Mouse (Mus musculus) liver, embryonic 13.5 days (tissue): Measurements from ENCODE around the gene Cercam. TPM values are rescaled to one million over a fixed set of nuclear protein-coding genes. Genes with fewer than 3 reads are reported as not detected.

Source experiments
- ATAC-seq: fragments of 200-750 bp; cut with Nextera tagmentation; 2 replicates; pipeline ENCODE4 v1.8.0; 2017; ENCODE audit warnings: low read depth, mild to moderate bottlenecking, moderate number of reproducible peaks, moderate library complexity
- DNase-seq: peaks from one replicate; pipeline ENCODE4 v3.0.0; 2022
- H3K27ac ChIP-seq: fragments of 300-500 bp; sonication (generic); 2 replicates; pipeline ENCODE4 v1.5.1; 2015; ENCODE audit warnings: moderate library complexity, mild to moderate bottlenecking, inconsistent platforms
- H3K27me3 ChIP-seq: fragments of 300-500 bp; sonication (generic); 2 replicates; pipeline ENCODE4 v1.6.1; 2015; ENCODE audit warnings: mild to moderate bottlenecking, inconsistent platforms
- H3K36me3 ChIP-seq: fragments of 300-500 bp; sonication (generic); 2 replicates; pipeline ENCODE4 v1.6.1; 2015; ENCODE audit warnings: mild to moderate bottlenecking, inconsistent platforms
- H3K4me1 ChIP-seq: fragments of 300-500 bp; sonication (generic); replicated peaks from 2 replicates; pipeline ENCODE4 v1.6.1; 2015; ENCODE audit warnings: inconsistent platforms
- H3K4me2 ChIP-seq: fragments of 300-500 bp; sonication (generic); 2 replicates; pipeline ENCODE4 v1.6.1; 2015; ENCODE audit warnings: inconsistent platforms, mild to moderate bottlenecking, moderate library complexity
- H3K4me3 ChIP-seq: fragments of 300-500 bp; sonication (generic); replicated peaks from 2 replicates; pipeline ENCODE4 v1.5.1; 2015; ENCODE audit warnings: mild to moderate bottlenecking, inconsistent platforms
- H3K9ac ChIP-seq: fragments of 300-500 bp; sonication (generic); 2 replicates; pipeline ENCODE4 v1.6.1; 2015; ENCODE audit warnings: mild to moderate bottlenecking, inconsistent platforms
- H3K9me3 ChIP-seq: fragments of 300-500 bp; sonication (generic); replicated peaks from 2 replicates; pipeline ENCODE4 v1.6.1; 2016; ENCODE audit warnings: inconsistent platforms
- WGBS: fragments of 180-500 bp; shearing (Covaris S2); methylation state at CpG from one replicate; pipeline ENCODE4 v1.1.7; 2015; ENCODE audit not compliant: insufficient replicate concordance; 5-methylcytosine and 5-hydroxymethylcytosine counted together
- polyA plus RNA-seq: library from polyadenylated mRNA; unstranded; fragments of >200 nt; fragmentation: Nextera tagmentation; extraction: Ambion mirVana; gene quantifications from 2 replicates; pipeline ENCODE4 v1.2.1, GENCODE M21; 2015

The Cercam gene
- polyA plus RNA-seq, 1 experiment from 2014 or later, result 31.1 TPM

GRCm38 (mm10) chr2:29843231-29844105, 25.5 kb upstream of the Cercam start:
- H3K4me1 ChIP-seq, result peaks cover 8% of the 10 kb centered on the region; the same call in 1 of the 2 replicates
- ATAC-seq, result no peak
- DNase-seq, result no peak
- H3K27me3 ChIP-seq, result peaks cover 48% of the 10 kb centered on the region
- H3K27ac ChIP-seq, result no peak overlapping the region
- no peak overlapping the region for H3K9ac ChIP-seq
- no peak overlapping the region for H3K4me2 ChIP-seq
- H3K4me3 ChIP-seq, result no peak overlapping the region
- H3K36me3 ChIP-seq, result peaks cover 46% of the 10 kb centered on the region
- H3K9me3 ChIP-seq, result no peaks in the 10 kb centered on the region
- WGBS, result 67% methylated on average over 9 of the region's 9 CpGs

DNA sequence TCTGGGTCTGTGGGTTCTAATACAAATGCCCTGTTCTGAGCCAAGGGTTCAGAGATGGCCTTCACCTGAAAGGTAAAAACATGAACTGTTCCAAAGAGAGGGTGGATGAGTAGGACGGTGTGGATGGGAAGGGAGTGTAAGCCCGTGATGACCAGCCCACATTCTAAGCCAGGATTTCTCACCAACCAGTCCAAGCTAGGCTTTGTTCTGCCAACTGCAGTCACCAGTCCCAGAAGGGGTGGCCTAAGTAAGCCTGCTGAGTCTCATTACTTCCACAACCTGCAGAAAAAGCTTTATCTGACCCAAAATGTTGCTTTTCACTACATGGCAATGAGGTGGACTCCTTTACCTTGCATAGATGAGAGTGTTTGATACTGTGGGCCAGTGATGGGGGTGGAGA, 24.8 kb upstream of the Cercam start:
- no peak overlapping the region for H3K4me2 ChIP-seq
- H3K27me3 ChIP-seq, result peaks cover 48% of the 10 kb centered on the region
- H3K9me3 ChIP-seq, result no peaks in the 10 kb centered on the region
- no peak for DNase-seq
- WGBS, result 78% methylated on average over 2 of the region's 2 CpGs
- no peak overlapping the region for H3K27ac ChIP-seq
- H3K4me3 ChIP-seq, result no peak overlapping the region
- ATAC-seq, result no peak
- H3K9ac ChIP-seq, result no peak overlapping the region
- peaks cover 8% of the 10 kb centered on the region; the same call in 1 of the 2 replicates for H3K4me1 ChIP-seq
- peaks cover 40% of the 10 kb centered on the region for H3K36me3 ChIP-seq

DNA sequence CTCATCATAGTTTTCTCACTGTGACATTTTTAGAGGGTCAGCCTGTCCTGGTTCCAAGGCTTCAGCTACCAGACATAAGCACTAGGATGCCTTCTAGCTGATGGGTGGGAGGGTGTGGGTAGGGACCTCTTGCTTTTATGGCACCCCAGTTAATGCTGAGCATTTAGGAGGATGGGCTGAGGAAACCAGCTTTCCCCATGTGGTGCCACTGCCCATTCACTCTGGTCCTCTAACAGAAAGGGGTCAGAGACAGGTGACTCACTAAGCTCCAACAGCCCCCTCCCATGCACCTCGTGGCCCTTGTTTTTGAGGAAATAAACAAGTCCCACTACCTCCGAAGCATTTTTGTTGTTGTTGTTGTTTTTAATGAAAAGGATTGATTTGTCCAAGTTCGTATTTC, 24.3 kb upstream of the Cercam start:
- DNase-seq, result no peak
- 48% methylated on average over 3 of the region's 3 CpGs for WGBS
- H3K27ac ChIP-seq, result no peak overlapping the region
- H3K9ac ChIP-seq, result no peak overlapping the region
- peaks cover 39% of the 10 kb centered on the region for H3K36me3 ChIP-seq
- H3K4me3 ChIP-seq, result no peak overlapping the region
- ATAC-seq, result no peak
- 0 out of 2 replicates have a peak, but pooled peaks cover 8% of the 10 kb centered on the region for H3K4me1 ChIP-seq
- no peak overlapping the region for H3K4me2 ChIP-seq
- H3K9me3 ChIP-seq, result no peaks in the 10 kb centered on the region
- peaks cover 49% of the 10 kb centered on the region for H3K27me3 ChIP-seq

GRCm38 (mm10) chr2:29845636-29846035, 23.3 kb upstream of the Cercam start:
- DNase-seq, result no peak
- peaks cover 52% of the 10 kb centered on the region for H3K27me3 ChIP-seq

GRCm38 (mm10) chr2:29846061-29846853, 22.7 kb upstream of the Cercam start:
- Histone ChIP-seq H3K36me3 (peaks cover 38% of the 10 kb centered on the region), H3K9me3 (no peaks in the 10 kb centered on the region), H3K9ac (no peak overlapping the region), H3K4me2 (peak overlapping the region; percentile 28), H3K27ac (no peak overlapping the region), H3K4me3 (peak overlapping the region; percentile 3; the same call in 1 of the 2 replicates), H3K4me1 (0 out of 2 replicates have a peak, but pooled peaks cover 8% of the 10 kb centered on the region), H3K27me3 (peaks cover 52% of the 10 kb centered on the region)
- WGBS, result 47% methylated on average over 47 of the region's 47 CpGs
- ATAC-seq (no peak), DNase-seq (no peak)

More at GRCm38 (mm10) chr2:29845636-29846035, 23.3 kb upstream of the Cercam start:
- H3K9ac ChIP-seq, result no peak overlapping the region
- 0 out of 2 replicates have a peak, but pooled peaks cover 8% of the 10 kb centered on the region for H3K4me1 ChIP-seq
- no peaks in the 10 kb centered on the region for H3K9me3 ChIP-seq
- peaks cover 39% of the 10 kb centered on the region for H3K36me3 ChIP-seq
- peak overlapping the region; percentile 3; the same call in 1 of the 2 replicates for H3K4me3 ChIP-seq
- ATAC-seq, result no peak
- peak overlapping the region; percentile 28 for H3K4me2 ChIP-seq
- no peak overlapping the region for H3K27ac ChIP-seq
- 46% methylated on average over 25 of the region's 25 CpGs for WGBS

GRCm38 (mm10) chr2:29846911-29847310, 22.1 kb upstream of the Cercam start:
- Histone ChIP-seq H3K9ac (no peak overlapping the region), H3K27me3 (peaks cover 52% of the 10 kb centered on the region)
- WGBS, result 47% methylated on average over 3 of the region's 3 CpGs

GRCm38 (mm10) chr2:29849041-29849440, 19.9 kb upstream of the Cercam start:
- Histone ChIP-seq H3K4me3 (no peak overlapping the region), H3K36me3 (peaks cover 10% of the 10 kb centered on the region), H3K9ac (no peak overlapping the region), H3K4me2 (no peak overlapping the region), H3K27me3 (peaks cover 44% of the 10 kb centered on the region), H3K4me1 (peaks cover 15% of the 10 kb centered on the region), H3K9me3 (no peaks in the 10 kb centered on the region), H3K27ac (no peak overlapping the region)
- 59% methylated on average over 8 of the region's 8 CpGs for WGBS
- ATAC-seq (no peak), DNase-seq (no peak)

More at GRCm38 (mm10) chr2:29846911-29847310, 22.1 kb upstream of the Cercam start:
- Histone ChIP-seq H3K9me3 (no peaks in the 10 kb centered on the region), H3K36me3 (peaks cover 32% of the 10 kb centered on the region), H3K4me2 (no peak overlapping the region), H3K27ac (no peak overlapping the region), H3K4me3 (no peak overlapping the region), H3K4me1 (0 out of 2 replicates have a peak, but pooled peaks cover 8% of the 10 kb centered on the region)
- DNase-seq (no peak), ATAC-seq (no peak)

DNA sequence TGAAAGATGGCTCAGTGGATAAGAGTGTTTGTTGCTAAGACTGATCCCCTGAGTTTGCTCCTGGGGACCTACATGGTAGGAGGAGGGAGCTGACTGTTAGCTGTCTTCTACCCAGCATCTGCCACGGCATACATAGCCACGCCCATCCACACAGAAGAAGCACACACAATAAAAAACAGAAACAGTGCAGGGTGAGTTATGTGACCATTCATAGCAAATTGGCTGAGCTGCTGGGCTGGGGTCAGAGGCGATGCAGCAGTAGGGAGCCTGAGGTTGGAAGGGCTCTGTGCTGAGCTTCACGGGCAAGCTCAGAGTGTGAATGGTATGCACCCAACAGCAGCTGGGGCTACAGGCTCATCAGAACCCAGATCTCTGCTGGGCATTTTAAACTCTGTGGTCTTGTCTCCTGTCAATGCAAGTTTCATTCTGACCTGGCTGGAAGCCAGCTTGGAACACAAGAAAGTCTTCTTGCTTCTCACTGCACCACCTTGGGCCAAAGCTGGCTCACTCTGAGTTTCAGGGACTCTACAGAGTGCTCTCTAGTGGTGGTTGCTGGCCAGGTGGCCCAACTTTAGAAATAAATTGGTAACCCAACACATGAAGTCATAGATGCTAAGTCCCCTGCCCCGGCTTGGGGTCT, 19.0 kb upstream of the Cercam start:
- ATAC-seq, result no peak
- Histone ChIP-seq H3K4me1 (peaks cover 17% of the 10 kb centered on the region), H3K27me3 (peaks cover 34% of the 10 kb centered on the region), H3K36me3 (peaks cover 6% of the 10 kb centered on the region; the same call in 1 of the 2 replicates), H3K27ac (no peak overlapping the region), H3K9ac (no peak overlapping the region), H3K9me3 (no peaks in the 10 kb centered on the region), H3K4me2 (no peak overlapping the region), H3K4me3 (no peak overlapping the region)
- DNase-seq, result no peak
- 42% methylated on average over 5 of the region's 5 CpGs for WGBS

GRCm38 (mm10) chr2:29852957-29853485, 15.9 kb upstream of the Cercam start:
- Histone ChIP-seq H3K9me3 (no peaks in the 10 kb centered on the region), H3K9ac (no peak overlapping the region), H3K36me3 (no peaks in the 10 kb centered on the region), H3K4me3 (no peak overlapping the region), H3K27ac (no peak overlapping the region), H3K27me3 (peaks cover 24% of the 10 kb centered on the region), H3K4me2 (no peak overlapping the region), H3K4me1 (peaks cover 12% of the 10 kb centered on the region)
- 47% methylated on average over 4 of the region's 4 CpGs for WGBS
- DNase-seq (no peak), ATAC-seq (no peak)

DNA sequence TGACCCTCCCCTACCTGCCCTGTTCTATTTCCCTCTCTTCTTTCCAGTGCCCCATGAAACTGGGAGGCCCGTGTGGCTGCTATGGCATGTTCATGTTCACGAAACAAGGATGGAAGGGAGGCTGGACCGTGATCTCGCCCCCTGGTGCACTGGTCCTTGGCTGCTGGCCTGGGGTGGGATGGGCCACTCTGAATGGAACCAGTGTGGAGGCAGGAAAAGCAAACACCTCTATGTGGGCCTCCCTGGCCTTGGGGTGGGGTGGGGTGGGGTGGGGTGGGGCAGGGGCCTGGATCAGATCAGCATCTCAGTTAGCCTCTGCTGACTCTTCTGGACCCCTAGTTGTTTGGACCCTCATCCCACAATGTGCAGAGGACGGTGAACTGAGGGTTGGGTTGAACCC, 15.2 kb upstream of the Cercam start:
- H3K4me2 ChIP-seq, result no peak overlapping the region
- no peak overlapping the region for H3K27ac ChIP-seq
- H3K27me3 ChIP-seq, result peaks cover 28% of the 10 kb centered on the region
- H3K9me3 ChIP-seq, result no peaks in the 10 kb centered on the region
- H3K36me3 ChIP-seq, result no peaks in the 10 kb centered on the region
- H3K4me3 ChIP-seq, result no peak overlapping the region
- no peak for ATAC-seq
- WGBS, result 54% methylated on average over 5 of the region's 5 CpGs
- H3K4me1 ChIP-seq, result peaks cover 12% of the 10 kb centered on the region
- H3K9ac ChIP-seq, result no peak overlapping the region
- no peak for DNase-seq
